Mouse (Mus musculus) thymus, adult 2 months (tissue): ENCODE measurements around the gene Tmem238.

Experiments used
- CTCF ChIP-seq: fragments of 200-500 bp; IDR thresholded peaks from 2 replicates; pipeline ENCODE4 v1.5.1; 2012; ENCODE audit warnings: mild to moderate bottlenecking, control low read depth, low read length, moderate library complexity, borderline replicate concordance; ENCODE audit not compliant: control insufficient read depth, poor library complexity, insufficient read depth; ENCODE audit errors: extremely low read depth
- POLR2A ChIP-seq: fragments of 200-500 bp; IDR thresholded peaks from 2 replicates; pipeline ENCODE4 v1.6.1; 2012; ENCODE audit warnings: mild to moderate bottlenecking, low read length, control low read depth, moderate library complexity; ENCODE audit not compliant: control insufficient read depth, poor library complexity, insufficient read depth; ENCODE audit errors: extremely low read depth

GRCm38 (mm10) chr7:4783667-4784268, 5.7 kb downstream of the Tmem238 start:
- no peak for TF ChIP-seq CTCF
- no peak for TF ChIP-seq POLR2A
